Mouse (Mus musculus) right cerebral cortex, postnatal 10 days (tissue): ENCODE measurements around the gene Col6a2.

Experiments used
- DNase-seq, 2 experiments: peaks; one replicate each; pipeline ENCODE4 v3.0.0; 2021; ENCODE audit warnings: low spot score in 2 of 2

The Col6a2 gene

GRCm38 (mm10) chr10:76622928-76623680, at the start of gene Col6a2:
Gene Col6a2 (minus strand): TSS chr10:76623630.
- DNase-seq: peak; percentile 62 to 76

GRCm38 (mm10) chr10:76671939-76672338, 48.5 kb upstream of the Col6a2 start:
- DNase-seq: no peak

- peak; percentile 58 to 71 for DNase-seq
Observed at GRCm38 (mm10) chr10:76668947-76669284, 45.5 kb upstream of the Col6a2 start.

- no peak for DNase-seq
Observed at GRCm38 (mm10) chr10:76668261-76668946, 45.0 kb upstream of the Col6a2 start.

- DNase-seq: no peak
Observed at GRCm38 (mm10) chr10:76667197-76667805, 43.9 kb upstream of the Col6a2 start.

GRCm38 (mm10) chr10:76665551-76665950, 42.1 kb upstream of the Col6a2 start:
- no peak for DNase-seq

- DNase-seq: no peak
Observed at GRCm38 (mm10) chr10:76664156-76665115, 41.0 kb upstream of the Col6a2 start.

- no peak for DNase-seq
Observed at GRCm38 (mm10) chr10:76653345-76654336, 30.2 kb upstream of the Col6a2 start.

GRCm38 (mm10) chr10:76650662-76651342, 27.4 kb upstream of the Col6a2 start:
- no peak for DNase-seq

GRCm38 (mm10) chr10:76648738-76649137, 25.3 kb upstream of the Col6a2 start:
- DNase-seq: no peak

- no peak for DNase-seq
Observed at GRCm38 (mm10) chr10:76647390-76647789, 24.0 kb upstream of the Col6a2 start.

GRCm38 (mm10) chr10:76645686-76646085, 22.3 kb upstream of the Col6a2 start:
- no peak for DNase-seq

- no peak for DNase-seq
Observed at GRCm38 (mm10) chr10:76645066-76645465, 21.6 kb upstream of the Col6a2 start.

- DNase-seq: no peak
Observed at GRCm38 (mm10) chr10:76643999-76644398, 20.6 kb upstream of the Col6a2 start.

- DNase-seq: no peak
Observed at GRCm38 (mm10) chr10:76643446-76643845, 20.0 kb upstream of the Col6a2 start.

- peak; percentile 45 to 52 for DNase-seq
Observed at GRCm38 (mm10) chr10:76642628-76643434, 19.4 kb upstream of the Col6a2 start.

GRCm38 (mm10) chr10:76641894-76642627, 18.6 kb upstream of the Col6a2 start:
- DNase-seq: no peak

GRCm38 (mm10) chr10:76639952-76640351, 16.5 kb upstream of the Col6a2 start:
- no peak for DNase-seq
